Mouse (Mus musculus) brain, embryonic 14.5 days (tissue): ENCODE data around the gene Cdc25b. TPM values are rescaled to one million over a fixed set of nuclear protein-coding genes. Genes with fewer than 3 reads are reported as not detected.
A peak's percentile ranks its signal among the peaks of the same experiment; 100 is the strongest.

Experiments used
- DNase-seq: peaks from one replicate; pipeline ENCODE4 v3.0.0-alpha.2; 2011; ENCODE audit warnings: low read depth
- CTCF ChIP-seq: fragments of 200-500 bp; IDR thresholded peaks from 2 replicates; pipeline ENCODE4 v1.5.1; 2012; ENCODE audit warnings: inconsistent platforms, mild to moderate bottlenecking, moderate library complexity, borderline replicate concordance; ENCODE audit not compliant: insufficient read depth, insufficient read length; ENCODE audit errors: extremely low read depth
- POLR2A ChIP-seq: fragments of 200-500 bp; IDR thresholded peaks from 2 replicates; pipeline ENCODE4 v1.6.1; 2012; ENCODE audit warnings: mild to moderate bottlenecking, inconsistent platforms, borderline replicate concordance; ENCODE audit not compliant: poor library complexity, insufficient read depth, insufficient read length, severe bottlenecking; ENCODE audit errors: extremely low read depth
- polyA plus RNA-seq: library from polyadenylated mRNA; depleted of rRNA; stranded (reverse); fragments of >200 nt; gene quantifications from 2 replicates; pipeline ENCODE4 v1.2.3, GENCODE M21; 2012; rRNA removed

Gene Cdc25b
- polyA plus RNA-seq = 41.4 and 54.8 TPM in 2 replicates

- peak; percentile 93 for DNase-seq
- TF ChIP-seq CTCF (peak; percentile 31; the same call in 1 of the 2 replicates), POLR2A (no peak; the same call in 1 of the 2 replicates)
Observed at GRCm38 (mm10) chr2:131186771-131187601, at the start of gene Cdc25b, which contains the start of gene Spef1. TSS of gene Cdc25b (plus strand) at chr2:131186949. TSS of gene Spef1 (minus strand) at chr2:131187282.

- TF ChIP-seq POLR2A (no peak), CTCF (no peak)
- no peak for DNase-seq
Observed at GRCm38 (mm10) chr2:131138296-131138695, 48.5 kb upstream of the Cdc25b start.

GRCm38 (mm10) chr2:131138760-131139159 lies 48.0 kb upstream of the Cdc25b start:
- TF ChIP-seq CTCF (no peak), POLR2A (no peak)
- no peak for DNase-seq

- DNase-seq = no peak
- no peak for TF ChIP-seq CTCF
- no peak for TF ChIP-seq POLR2A
Observed at GRCm38 (mm10) chr2:131139287-131139686, 47.5 kb upstream of the Cdc25b start.

GRCm38 (mm10) chr2:131139886-131140532 lies 46.7 kb upstream of the Cdc25b start:
- no peak for DNase-seq
- TF ChIP-seq CTCF (no peak), POLR2A (no peak)

GRCm38 (mm10) chr2:131140533-131140905 lies 46.2 kb upstream of the Cdc25b start:
- DNase-seq = no peak
- no peak for TF ChIP-seq CTCF
- TF ChIP-seq POLR2A = no peak

GRCm38 (mm10) chr2:131141336-131141986 lies 45.3 kb upstream of the Cdc25b start:
- TF ChIP-seq CTCF (no peak), POLR2A (no peak)
- no peak for DNase-seq

GRCm38 (mm10) chr2:131142592-131142991 lies 44.2 kb upstream of the Cdc25b start:
- peak; percentile 62 for DNase-seq

GRCm38 (mm10) chr2:131143007-131143780 lies 43.6 kb upstream of the Cdc25b start:
- TF ChIP-seq POLR2A (no peak), CTCF (no peak)
- DNase-seq = no peak

More at GRCm38 (mm10) chr2:131142592-131142991, 44.2 kb upstream of the Cdc25b start:
- no peak for TF ChIP-seq POLR2A
- peak; percentile 62 for TF ChIP-seq CTCF

- no peak for TF ChIP-seq CTCF
- TF ChIP-seq POLR2A = no peak
- DNase-seq = no peak
Observed at GRCm38 (mm10) chr2:131145121-131145520, 41.6 kb upstream of the Cdc25b start.
